Mouse (Mus musculus) intestine, embryonic 16.5 days (tissue): Measurements from ENCODE around the gene Sez6l2. TPM values are rescaled to one million over a fixed set of nuclear protein-coding genes. Genes with fewer than 3 reads are reported as not detected.
A peak's percentile ranks its signal among the peaks of the same experiment; 100 is the strongest.

Experiments used
- ATAC-seq: fragments of 200-750 bp; cut with Nextera tagmentation; 2 replicates; pipeline ENCODE4 v1.8.0; 2017; ENCODE audit warnings: moderate TSS enrichment, moderate library complexity
- H3K27ac ChIP-seq: fragments of 300-500 bp; sonication (generic); 2 replicates; pipeline ENCODE4 v1.5.1; 2014; ENCODE audit warnings: mild to moderate bottlenecking, low read length
- H3K27me3 ChIP-seq: fragments of 300-500 bp; sonication (generic); replicated peaks from 2 replicates; pipeline ENCODE4 v1.6.1; 2014; ENCODE audit warnings: low read length, control low read depth, mixed read lengths; ENCODE audit not compliant: control insufficient read depth, insufficient read depth
- H3K36me3 ChIP-seq: fragments of 300-500 bp; sonication (generic); 2 replicates; pipeline ENCODE4 v1.6.1; 2014; ENCODE audit warnings: low read length, control low read depth; ENCODE audit not compliant: control insufficient read depth, insufficient read depth
- H3K4me1 ChIP-seq: fragments of 300-500 bp; sonication (generic); 2 replicates; pipeline ENCODE4 v1.6.1; 2014; ENCODE audit warnings: low read length, control low read depth, mixed read lengths; ENCODE audit not compliant: control insufficient read depth, insufficient read depth
- H3K4me2 ChIP-seq: fragments of 300-500 bp; sonication (generic); 2 replicates; pipeline ENCODE4 v1.6.1; 2014; ENCODE audit warnings: low read depth, low read length, control low read depth
- H3K4me3 ChIP-seq: fragments of 300-500 bp; sonication (generic); 2 replicates; pipeline ENCODE4 v1.5.1; 2014; ENCODE audit warnings: mild to moderate bottlenecking, low read length
- H3K9ac ChIP-seq: fragments of 300-500 bp; sonication (generic); 2 replicates; pipeline ENCODE4 v1.6.1; 2014; ENCODE audit warnings: low read depth, low read length
- H3K9me3 ChIP-seq: fragments of 300-500 bp; sonication (generic); 2 replicates; pipeline ENCODE4 v1.6.1; 2016; ENCODE audit warnings: low read length, control low read depth; ENCODE audit not compliant: control insufficient read depth
- WGBS: fragments of 180-500 bp; shearing (Covaris S2); extraction: QIAGEN DNeasy Blood & Tissue Kit; methylation state at CpG from one replicate; pipeline ENCODE4 v1.1.7; 2014; 5-methylcytosine and 5-hydroxymethylcytosine counted together
- polyA plus RNA-seq: library from polyadenylated mRNA; unstranded; fragments of >200 nt; fragmentation: Nextera tagmentation; extraction: Ambion mirVana; gene quantifications from 2 replicates; pipeline ENCODE4 v1.2.1, GENCODE M21; 2015

The Sez6l2 gene
- polyA plus RNA-seq, 1 experiment from 2014 or later: 1.5 TPM

DNA sequence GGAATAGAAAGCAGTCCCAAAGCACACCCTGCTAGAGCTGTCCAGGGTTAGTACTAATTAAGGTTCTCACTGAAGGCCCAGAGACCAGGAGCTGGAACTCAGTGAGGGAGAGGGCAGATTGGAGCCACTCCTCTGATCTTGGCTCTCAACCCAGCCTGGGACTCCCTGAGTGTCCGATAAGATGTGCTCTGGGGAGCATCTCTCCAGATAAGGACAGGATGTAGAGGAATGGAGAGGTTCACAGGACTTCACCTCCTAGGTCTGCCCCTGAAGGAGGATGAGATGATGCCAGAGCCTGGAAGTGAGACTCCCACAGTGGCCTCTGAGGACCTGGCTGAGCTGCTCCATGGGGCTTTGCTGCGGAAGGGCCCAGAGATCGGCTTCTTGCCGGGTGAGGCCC lies 1.4 kb downstream of the Sez6l2 start:
- H3K4me1 ChIP-seq: peaks cover 11% of the 10 kb centered on the region
- H3K27ac ChIP-seq: no peak overlapping the region
- no peak overlapping the region for H3K4me2 ChIP-seq
- no peak overlapping the region for H3K4me3 ChIP-seq
- ATAC-seq: no peak
- H3K36me3 ChIP-seq: no peaks in the 10 kb centered on the region
- H3K9me3 ChIP-seq: no peaks in the 10 kb centered on the region
- WGBS: 21% methylated on average over 4 of the region's 4 CpGs
- peaks cover 13% of the 10 kb centered on the region for H3K27me3 ChIP-seq
- no peak overlapping the region for H3K9ac ChIP-seq

DNA sequence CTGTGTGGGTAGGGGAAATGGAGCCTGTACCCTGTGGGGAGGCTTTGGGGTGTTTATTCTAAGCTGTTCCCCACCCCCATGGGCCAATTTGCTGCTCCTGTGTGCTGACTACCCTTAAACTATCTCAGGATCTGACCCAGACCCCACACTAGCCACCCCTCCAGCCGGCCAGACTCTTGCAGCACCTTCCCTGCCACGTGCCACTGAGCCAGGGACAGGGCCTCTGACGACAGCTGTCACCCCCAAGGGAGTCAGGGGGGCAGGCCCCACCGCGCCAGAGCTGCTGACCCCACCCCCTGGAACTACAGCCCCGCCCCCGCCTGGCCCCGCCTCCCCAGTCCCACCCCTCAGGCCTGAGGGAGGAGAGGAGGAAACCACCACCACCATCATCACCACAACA lies 2.3 kb downstream of the Sez6l2 start:
- under 1% methylated on average over 8 of the region's 8 CpGs for WGBS
- Histone ChIP-seq H3K27me3 (peaks cover 13% of the 10 kb centered on the region), H3K9ac (no peak overlapping the region), H3K4me3 (no peak overlapping the region), H3K4me2 (no peak overlapping the region), H3K27ac (no peak overlapping the region), H3K9me3 (no peaks in the 10 kb centered on the region), H3K36me3 (no peaks in the 10 kb centered on the region), H3K4me1 (peaks cover 11% of the 10 kb centered on the region)
- no peak for ATAC-seq

DNA sequence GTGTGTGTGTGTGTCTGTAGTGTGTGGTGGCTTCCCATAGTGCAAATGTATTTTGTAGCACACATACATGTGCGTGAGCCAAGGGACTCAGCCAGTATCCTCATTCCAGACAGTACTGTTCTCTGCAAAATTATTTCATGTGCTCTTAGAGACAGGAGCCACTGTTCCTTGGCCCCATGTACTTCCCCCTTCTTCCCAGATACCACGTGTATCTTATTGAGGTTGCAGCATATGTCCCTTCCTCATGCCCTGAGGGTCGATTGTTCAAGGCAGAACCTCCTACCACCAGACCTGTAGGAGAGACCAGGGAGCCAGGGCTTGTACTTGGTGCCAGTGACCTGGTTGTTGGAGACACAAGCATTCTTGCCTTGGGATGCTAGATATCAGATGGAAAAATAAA lies 4.8 kb downstream of the Sez6l2 start:
- Histone ChIP-seq H3K4me3 (no peak overlapping the region), H3K27me3 (peaks cover 10% of the 10 kb centered on the region), H3K9me3 (no peaks in the 10 kb centered on the region), H3K4me1 (peaks cover 3% of the 10 kb centered on the region; the same call in 1 of the 2 replicates), H3K36me3 (no peaks in the 10 kb centered on the region), H3K4me2 (no peak overlapping the region), H3K27ac (no peak overlapping the region), H3K9ac (no peak overlapping the region)
- 58% methylated on average over 3 of the region's 3 CpGs for WGBS
- no peak for ATAC-seq

DNA sequence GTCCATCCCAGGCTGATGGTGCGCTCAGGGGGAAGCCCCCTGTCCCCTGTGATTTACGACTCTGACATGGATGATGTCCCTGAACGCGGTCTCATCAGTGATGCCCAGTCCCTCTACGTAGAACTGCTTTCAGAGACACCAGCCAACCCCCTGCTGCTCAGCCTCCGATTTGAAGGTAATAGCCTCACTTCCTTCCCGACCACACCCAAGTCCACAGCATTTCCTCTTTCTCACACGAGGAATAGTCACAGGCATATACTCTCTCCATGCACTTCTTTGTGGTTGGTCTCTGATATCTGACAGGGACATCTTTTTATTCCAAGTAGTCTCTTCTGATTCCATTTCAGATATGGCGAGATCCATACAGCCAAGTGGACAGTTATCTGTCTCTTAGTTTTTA lies 9.4 kb downstream of the Sez6l2 start:
- Histone ChIP-seq H3K27ac (no peak overlapping the region), H3K9me3 (no peaks in the 10 kb centered on the region), H3K27me3 (peaks cover 7% of the 10 kb centered on the region; the same call in 1 of the 2 replicates), H3K4me3 (no peak overlapping the region), H3K9ac (no peak overlapping the region), H3K36me3 (no peaks in the 10 kb centered on the region), H3K4me1 (no peaks in the 10 kb centered on the region), H3K4me2 (no peak overlapping the region)
- no peak for ATAC-seq
- WGBS: 43% methylated on average over 9 of the region's 9 CpGs

DNA sequence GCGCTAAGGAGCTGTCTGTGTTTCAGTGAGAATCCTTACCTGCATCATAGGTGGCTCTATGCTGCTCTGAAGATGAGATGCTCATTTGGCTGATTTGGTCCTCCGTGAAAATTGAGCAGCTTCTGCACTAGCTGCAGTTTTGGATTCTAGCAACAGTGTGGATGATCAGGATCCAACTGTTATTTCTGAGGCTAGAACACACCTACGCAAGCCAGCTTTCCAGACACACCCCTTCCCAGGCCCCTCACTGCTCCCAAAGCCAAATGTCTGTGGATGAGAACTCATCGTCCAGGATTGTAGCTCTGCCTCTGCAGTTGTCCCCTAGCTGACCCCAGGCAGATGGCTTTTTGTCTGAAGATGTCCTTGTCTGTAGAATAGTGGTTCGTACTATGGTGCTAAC lies 10.7 kb downstream of the Sez6l2 start:
- no peaks in the 10 kb centered on the region for H3K9me3 ChIP-seq
- peaks cover 7% of the 10 kb centered on the region; the same call in 1 of the 2 replicates for H3K27me3 ChIP-seq
- H3K27ac ChIP-seq: no peak overlapping the region
- 88% methylated on average over 5 of the region's 5 CpGs for WGBS
- H3K4me3 ChIP-seq: no peak overlapping the region
- no peak overlapping the region for H3K9ac ChIP-seq
- H3K4me1 ChIP-seq: no peaks in the 10 kb centered on the region
- no peak for ATAC-seq
- H3K4me2 ChIP-seq: no peak overlapping the region
- H3K36me3 ChIP-seq: no peaks in the 10 kb centered on the region

DNA sequence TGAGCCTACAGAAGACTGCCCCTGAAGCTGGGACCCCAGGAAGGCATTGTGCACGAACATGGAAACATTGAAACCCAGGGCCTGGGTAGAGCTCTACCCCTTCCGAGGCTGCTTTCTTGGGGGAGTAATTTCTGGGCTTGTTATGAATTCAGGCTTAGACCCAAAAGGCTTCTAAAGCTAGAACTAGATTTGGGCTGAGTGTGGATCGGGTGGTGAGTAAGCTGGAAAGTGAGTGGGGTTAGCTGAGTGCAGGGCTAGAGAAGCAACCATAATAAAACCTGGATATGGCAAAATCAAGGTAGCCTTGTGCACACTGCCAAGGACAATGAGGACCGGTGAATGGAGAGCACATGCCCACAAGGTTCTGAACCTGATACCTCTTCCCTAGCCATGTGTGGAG lies 11.6 kb downstream of the Sez6l2 start:
- Histone ChIP-seq H3K4me2 (no peak overlapping the region), H3K36me3 (no peaks in the 10 kb centered on the region), H3K9ac (no peak overlapping the region), H3K4me3 (no peak overlapping the region), H3K4me1 (no peaks in the 10 kb centered on the region), H3K27ac (no peak overlapping the region), H3K9me3 (no peaks in the 10 kb centered on the region), H3K27me3 (peaks cover 7% of the 10 kb centered on the region; the same call in 1 of the 2 replicates)
- ATAC-seq: no peak
- WGBS: 90% methylated on average over 4 of the region's 4 CpGs

DNA sequence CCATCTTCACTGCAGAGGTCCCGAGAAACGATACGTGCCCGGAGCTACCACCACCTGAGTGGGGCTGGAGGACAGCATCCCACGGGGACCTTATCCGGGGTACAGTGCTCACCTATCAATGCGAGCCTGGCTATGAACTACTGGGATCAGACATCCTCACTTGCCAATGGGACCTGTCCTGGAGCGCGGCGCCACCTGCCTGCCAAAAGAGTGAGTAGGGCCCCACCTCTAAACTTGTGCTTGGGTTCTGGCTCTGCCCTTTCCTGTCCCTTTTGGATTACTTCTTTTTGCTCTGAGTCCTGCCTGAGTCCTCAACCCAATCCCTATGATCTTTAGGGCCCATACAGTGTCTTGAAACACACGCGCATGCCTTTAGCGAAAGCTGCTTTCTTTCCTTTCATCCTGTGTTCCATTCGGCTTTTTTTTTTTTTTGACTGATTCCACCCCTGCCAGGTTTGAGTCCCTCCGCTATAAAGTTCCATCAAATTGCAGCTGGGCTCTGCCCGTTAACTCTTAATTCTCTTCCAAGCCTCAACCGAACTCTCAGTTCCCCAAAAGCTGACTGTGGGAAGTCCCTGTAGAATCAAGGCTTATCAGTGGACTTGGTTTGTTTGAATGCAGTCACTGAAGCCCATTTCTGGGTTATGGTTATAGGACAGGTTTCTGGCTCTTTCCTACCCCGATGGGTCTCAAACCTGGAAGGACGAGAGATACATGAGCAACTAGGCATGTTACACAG lies 13.4 kb downstream of the Sez6l2 start:
- Histone ChIP-seq H3K27ac (no peak overlapping the region), H3K9ac (no peak overlapping the region), H3K4me1 (no peaks in the 10 kb centered on the region), H3K4me2 (no peak overlapping the region), H3K4me3 (no peak overlapping the region), H3K36me3 (no peaks in the 10 kb centered on the region), H3K9me3 (no peaks in the 10 kb centered on the region), H3K27me3 (peaks cover 7% of the 10 kb centered on the region; the same call in 1 of the 2 replicates)
- no peak for ATAC-seq
- 27% methylated on average over 19 of the region's 19 CpGs for WGBS

DNA sequence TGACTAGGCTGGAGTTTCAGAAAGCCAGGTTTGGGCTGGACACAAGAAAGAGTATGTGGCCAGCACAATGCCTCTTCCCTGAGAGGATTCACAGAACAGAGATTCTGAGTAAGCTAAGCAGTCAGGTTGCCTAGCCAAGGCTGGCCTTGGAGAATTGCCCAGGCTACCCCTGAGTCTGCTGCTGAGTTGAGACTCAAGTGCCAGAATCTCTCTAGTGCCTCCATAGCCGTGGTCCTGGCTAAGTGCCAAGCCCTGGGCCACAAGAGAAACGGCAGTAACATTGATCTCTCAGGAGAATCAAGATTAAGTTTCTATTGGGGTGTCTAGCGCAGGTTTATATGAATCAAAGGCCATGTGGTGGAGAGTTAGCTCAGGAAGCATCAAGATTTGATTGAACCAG lies 15.2 kb downstream of the Sez6l2 start:
- Histone ChIP-seq H3K36me3 (no peaks in the 10 kb centered on the region), H3K4me1 (no peaks in the 10 kb centered on the region), H3K4me3 (no peak overlapping the region), H3K27me3 (peaks cover 7% of the 10 kb centered on the region; the same call in 1 of the 2 replicates), H3K27ac (no peak overlapping the region), H3K9me3 (no peaks in the 10 kb centered on the region), H3K4me2 (no peak overlapping the region), H3K9ac (no peak overlapping the region)
- WGBS: 46% methylated on average over 3 of the region's 3 CpGs
- ATAC-seq: no peak

DNA sequence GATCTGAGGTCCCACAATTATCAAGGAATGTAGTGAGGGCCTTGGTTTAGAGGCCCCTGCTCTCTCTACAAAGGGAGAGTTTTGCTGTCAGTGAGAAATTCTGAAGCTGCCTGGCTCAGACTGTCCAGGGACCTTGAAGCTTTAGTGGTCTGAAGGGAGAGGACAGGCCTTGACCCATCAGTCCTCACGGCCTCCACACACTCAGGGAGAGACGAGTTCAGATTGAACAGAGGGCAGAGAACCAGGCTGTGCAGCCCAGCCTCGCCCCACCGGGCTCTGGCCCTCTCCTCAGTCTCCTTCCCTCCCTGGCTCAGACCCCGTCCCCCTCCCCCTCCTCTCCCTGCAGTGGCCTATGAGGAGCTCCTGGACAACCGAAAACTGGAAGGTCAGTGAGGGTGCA lies 17.0 kb downstream of the Sez6l2 start:
- Histone ChIP-seq H3K9me3 (no peaks in the 10 kb centered on the region), H3K4me3 (no peak overlapping the region), H3K27me3 (peaks cover 7% of the 10 kb centered on the region; the same call in 1 of the 2 replicates), H3K36me3 (no peaks in the 10 kb centered on the region), H3K27ac (no peak overlapping the region), H3K4me1 (no peaks in the 10 kb centered on the region), H3K9ac (no peak overlapping the region), H3K4me2 (no peak overlapping the region)
- WGBS: 60% methylated on average over 6 of the region's 6 CpGs
- no peak for ATAC-seq

DNA sequence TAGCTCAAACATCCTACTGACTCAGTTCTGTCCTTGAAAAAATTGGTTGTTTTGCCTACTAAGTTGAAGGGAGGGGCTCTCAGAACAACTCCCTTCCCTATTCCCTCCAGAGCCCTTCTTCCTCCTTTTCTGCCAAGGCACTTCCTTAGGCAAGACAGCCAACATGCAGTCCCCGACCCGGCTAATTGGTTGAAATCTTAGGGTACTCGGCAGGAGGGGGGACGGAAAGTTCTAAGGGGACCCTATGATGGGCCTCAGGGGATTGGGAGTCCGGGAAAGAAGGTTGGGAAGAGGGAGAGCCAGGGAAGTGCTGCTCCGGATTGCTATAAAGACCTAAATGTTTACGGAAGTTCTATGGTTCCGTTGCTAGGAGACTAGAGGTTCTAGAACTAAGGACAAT lies 25.1 kb downstream of the Sez6l2 start:
- 12% methylated on average over 8 of the region's 8 CpGs for WGBS
- peak overlapping the region; percentile 43 for H3K4me2 ChIP-seq
- peak; percentile 7 for ATAC-seq
- H3K9me3 ChIP-seq: no peaks in the 10 kb centered on the region
- H3K36me3 ChIP-seq: peaks cover 21% of the 10 kb centered on the region
- H3K4me1 ChIP-seq: peaks cover 10% of the 10 kb centered on the region; the same call in 1 of the 2 replicates
- peak overlapping the region; percentile 98 for H3K27ac ChIP-seq
- H3K4me3 ChIP-seq: peak overlapping the region; percentile 100
- peak overlapping the region; percentile 54 for H3K9ac ChIP-seq
- no peaks in the 10 kb centered on the region for H3K27me3 ChIP-seq
